Mouse (Mus musculus) adrenal gland, postnatal 36 days (tissue): ENCODE results near the gene Gm20388. TPM values are rescaled to one million over a fixed set of nuclear protein-coding genes. Genes with fewer than 3 reads are reported as not detected.
"Not testable (repeated sequence)": the region's sequence is repeated elsewhere in the genome, so short reads cannot be mapped to it uniquely, and the experiment has no call there.

Source experiments
- DNase-seq, 2 experiments: peaks; one replicate each; pipeline ENCODE4 v3.0.0; 2021; ENCODE audit warnings: mixed read lengths in 1 of 2
- total RNA-seq, 2 experiments: library from RNA; stranded (reverse); gene quantifications; 2 replicates each; pipeline ENCODE4 v1.2.3; 2021

Gene Gm20388
- total RNA-seq, 2 experiments from 2014 or later, result 2.4 to 7.4 TPM

DNA sequence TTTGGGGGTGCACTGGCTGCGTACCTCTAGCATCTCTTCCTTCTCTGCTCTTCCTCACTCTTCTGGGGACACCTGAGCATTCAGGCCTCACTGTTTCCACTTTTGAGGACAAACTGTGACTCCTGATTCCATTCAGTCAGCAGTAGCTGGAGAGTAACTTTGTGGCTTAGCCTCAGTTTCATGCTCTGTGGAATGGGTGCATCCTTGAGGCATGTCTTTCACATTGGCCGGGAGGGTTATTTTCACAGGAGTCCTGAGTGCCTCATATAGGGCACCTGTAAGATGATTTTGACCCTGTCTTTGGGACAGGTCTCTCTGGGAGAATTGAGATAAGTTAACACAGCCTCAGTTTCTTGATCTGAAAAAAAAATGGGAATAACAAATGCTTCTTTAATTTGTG lies 1212.5 kb downstream of the Gm20388 start:
- no peak for DNase-seq

GRCm38 (mm10) chr8:121124547-121125239 lies 1214.1 kb downstream of the Gm20388 start:
- no peak for DNase-seq

- DNase-seq, result peak; percentile 82 to 84
Observed at GRCm38 (mm10) chr8:121125311-121125876, 1214.8 kb downstream of the Gm20388 start.

GRCm38 (mm10) chr8:121126191-121126590 lies 1215.5 kb downstream of the Gm20388 start:
- no peak for DNase-seq

DNA sequence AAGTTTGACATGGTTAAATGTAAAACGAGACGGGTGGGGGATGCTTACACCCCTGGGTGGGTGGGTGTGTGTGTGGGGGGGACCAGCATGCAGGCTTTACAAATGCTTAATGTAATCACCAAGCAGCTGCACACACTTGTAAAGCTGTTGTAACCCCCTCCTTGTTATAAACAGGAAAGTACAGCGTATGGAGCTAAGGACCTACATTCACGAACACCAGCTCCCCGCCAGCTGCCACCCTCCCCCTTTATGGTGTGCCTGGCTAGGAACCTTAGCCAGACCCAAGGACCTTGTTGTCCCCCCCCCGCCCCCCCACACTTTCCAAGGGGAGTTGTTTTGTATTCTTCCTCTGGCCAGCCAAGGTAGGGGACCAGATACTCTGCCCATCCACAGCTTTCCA lies 1216.1 kb downstream of the Gm20388 start:
- DNase-seq, result no peak

DNA sequence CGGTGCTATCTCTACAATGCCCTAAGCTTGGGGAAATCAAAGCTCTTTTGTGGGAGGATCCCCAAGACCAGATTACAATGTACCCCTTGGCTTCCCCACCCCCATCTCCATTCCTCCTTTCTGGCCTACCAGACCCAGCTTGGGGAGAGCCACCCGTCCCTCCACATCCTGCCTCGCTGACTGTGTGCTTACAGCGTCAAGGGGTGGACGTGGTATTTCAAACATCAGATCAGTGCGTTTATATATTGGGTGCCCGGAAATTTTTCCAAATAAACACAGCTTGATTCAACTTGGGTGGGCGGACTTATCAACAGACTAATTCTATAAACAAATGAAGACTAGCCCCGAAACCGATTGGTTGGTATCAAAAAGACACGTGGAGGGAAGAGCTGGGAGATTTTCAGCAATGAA lies 1216.7 kb downstream of the Gm20388 start:
- no peak for DNase-seq

- no peak for DNase-seq
Observed at GRCm38 (mm10) chr8:121127756-121128375, 1217.2 kb downstream of the Gm20388 start, which contains the start of gene Foxl1. TSS of gene Foxl1 (plus strand) at chr8:121127940.

GRCm38 (mm10) chr8:121128531-121129264 lies 1218.1 kb downstream of the Gm20388 start:
- DNase-seq, result no peak

DNA sequence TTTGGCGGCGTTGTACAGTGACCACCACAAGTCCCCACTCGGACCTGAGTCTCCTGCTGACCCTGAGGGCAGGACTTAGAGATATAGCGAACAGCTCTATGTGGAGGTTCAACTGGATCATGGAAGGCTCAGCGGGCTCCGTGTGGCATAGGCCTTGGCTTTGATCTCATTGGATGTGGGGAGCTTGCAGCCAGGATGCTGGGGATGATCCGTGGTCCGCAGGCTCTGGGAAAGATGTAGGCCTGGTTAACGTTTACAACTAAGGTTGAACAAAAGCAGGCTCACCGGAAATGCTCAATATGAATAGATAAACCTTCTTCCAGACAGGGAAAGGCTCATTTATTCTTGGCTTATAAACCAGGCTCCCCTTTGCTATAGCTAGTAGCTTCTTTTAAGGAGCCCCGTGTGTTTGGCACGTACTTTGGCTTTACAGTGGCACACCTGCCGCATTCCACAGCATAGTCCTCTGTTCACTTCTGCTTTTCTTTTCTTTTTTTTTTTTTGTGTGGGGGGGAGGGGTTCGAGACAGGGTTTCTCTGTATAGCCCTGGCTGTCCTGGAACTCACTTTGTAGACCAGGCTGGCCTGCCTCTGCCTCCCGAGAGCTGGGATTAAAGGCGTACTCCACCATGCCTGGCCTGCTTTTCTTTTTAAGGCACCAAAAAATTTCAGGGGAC lies 1218.8 kb downstream of the Gm20388 start:
- DNase-seq, result no peak

DNA sequence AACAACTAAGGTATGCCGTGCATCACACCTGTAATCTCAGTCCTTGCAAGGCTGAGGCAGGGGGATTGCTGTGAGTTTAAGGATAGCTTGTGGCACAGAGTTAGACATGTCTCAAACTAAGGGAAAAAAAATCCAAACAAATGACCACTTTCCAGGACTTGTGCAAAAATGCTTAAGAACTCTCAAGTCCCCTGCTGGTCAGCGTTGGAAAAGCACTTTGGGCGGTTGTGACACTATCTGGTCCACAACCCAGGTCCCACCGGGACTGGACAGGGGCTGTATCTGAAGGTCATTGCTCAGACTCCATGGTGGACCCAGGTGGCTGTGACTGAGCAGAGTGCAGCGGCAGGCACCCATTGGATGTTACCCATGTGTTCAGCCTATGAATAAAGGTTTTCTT lies 1219.9 kb downstream of the Gm20388 start:
- no peak for DNase-seq

- DNase-seq, result no peak
Observed at GRCm38 (mm10) chr8:121132961-121133513, 1222.4 kb downstream of the Gm20388 start.

DNA sequence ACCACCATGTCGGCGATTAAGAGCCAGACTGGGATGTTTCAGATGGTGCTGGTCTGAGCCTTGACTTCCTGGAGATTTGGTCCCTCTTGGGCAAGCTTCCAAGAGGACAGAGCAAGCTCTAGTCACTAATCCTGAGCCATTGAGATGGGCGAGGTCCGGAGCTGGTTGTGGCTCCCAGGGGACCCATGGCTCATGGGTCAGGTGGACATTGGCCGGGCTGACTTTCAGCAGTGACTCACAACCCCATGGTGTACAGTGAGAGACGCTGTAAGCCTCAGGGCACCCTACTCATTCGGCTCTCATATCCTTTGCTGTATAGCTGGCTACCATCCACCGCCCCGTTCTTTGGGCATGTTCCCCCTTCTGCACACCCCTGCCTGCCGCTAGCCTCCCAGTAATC lies 1223.5 kb downstream of the Gm20388 start:
- no peak for DNase-seq

- DNase-seq, result no peak
Observed at GRCm38 (mm10) chr8:121134512-121134911, 1223.9 kb downstream of the Gm20388 start.

GRCm38 (mm10) chr8:121136856-121137255 lies 1226.2 kb downstream of the Gm20388 start:
- no peak for DNase-seq

- not testable (repeated sequence) for DNase-seq
Observed at GRCm38 (mm10) chr8:121145457-121146134, 1235.0 kb downstream of the Gm20388 start.

GRCm38 (mm10) chr8:121148573-121149083 lies 1238.0 kb downstream of the Gm20388 start:
- DNase-seq, result no peak

DNA sequence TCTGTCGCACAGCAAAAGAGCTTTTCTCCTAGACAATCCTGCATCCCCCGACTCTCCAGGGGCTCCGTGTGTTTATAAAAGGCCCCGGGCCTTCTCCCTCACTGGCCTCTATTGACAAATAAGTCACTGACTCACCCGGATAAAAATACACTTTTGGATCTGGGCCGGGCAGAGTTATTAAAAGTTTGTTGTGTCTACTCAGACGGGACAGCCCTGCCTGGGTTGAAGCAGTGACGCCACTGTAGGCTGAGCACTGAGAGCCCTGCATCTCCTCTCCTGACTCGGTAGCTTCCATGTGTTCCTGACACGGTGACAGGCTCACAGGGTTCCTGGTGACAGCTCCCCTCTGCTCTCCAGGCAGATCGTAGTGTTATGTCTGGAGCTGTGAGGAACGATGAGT lies 1241.8 kb downstream of the Gm20388 start:
- no peak for DNase-seq

DNA sequence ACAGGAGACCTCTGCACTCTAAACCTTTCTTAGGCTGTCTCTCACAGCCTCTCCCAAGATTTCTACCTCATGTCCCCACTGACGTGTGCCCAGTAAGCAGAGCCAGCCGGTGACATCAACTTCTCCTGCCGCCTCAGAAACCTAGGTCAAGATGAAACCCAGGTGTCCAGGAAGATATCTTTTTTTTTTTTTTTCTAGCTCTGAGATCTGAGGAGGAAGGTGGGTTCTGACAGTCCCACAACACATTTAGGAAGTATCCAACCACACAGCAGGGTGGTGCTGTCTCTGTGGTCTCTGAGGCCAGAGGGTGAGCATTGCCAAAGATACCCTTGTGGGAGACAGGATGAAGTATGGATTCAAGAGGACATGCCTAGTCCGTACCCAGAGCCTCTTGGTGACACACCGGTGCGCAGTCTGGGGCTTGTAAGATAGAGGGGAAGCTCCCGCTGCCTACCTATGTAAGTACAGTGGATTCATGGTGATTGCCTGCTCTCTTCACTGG lies 1246.4 kb downstream of the Gm20388 start:
- DNase-seq, result no peak

DNA sequence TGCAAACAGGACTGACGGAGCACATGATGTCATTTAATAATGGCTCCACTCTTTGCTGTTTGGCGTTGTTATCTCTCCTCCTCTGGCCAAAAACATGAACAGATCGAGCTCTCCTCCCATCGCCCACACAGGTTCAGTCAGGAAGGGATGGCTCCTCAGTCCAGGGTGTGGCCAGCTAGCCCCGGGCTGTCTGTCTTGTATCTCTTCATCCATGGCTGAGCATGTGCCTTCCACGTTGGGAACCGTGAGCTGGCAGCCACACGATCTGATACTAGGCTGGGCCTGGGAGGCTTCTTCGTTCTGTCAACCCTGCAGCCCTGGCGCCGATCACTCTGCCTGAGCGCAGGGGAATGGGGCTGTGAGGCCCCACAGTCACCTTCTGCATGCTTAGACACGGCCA lies 1248.2 kb downstream of the Gm20388 start:
- no peak for DNase-seq

DNA sequence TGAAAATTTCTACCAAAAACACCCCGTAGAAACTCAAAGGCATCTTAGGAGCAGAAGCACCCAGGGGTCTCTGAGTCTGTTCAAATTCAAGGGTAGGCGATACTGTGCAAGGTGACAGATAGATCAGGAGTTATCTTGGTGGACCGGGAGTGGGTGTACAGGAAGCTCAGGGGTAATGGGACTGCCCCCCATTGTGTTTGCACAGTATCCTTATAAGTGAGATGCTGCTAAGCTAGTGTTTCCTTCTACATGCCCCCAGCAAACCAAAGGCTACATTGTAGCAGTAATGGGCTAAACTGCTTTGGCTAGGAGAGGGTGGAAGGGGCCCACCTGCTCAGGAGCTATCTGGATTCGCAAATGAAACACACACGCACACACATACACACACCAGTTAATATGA lies 1250.8 kb downstream of the Gm20388 start:
- DNase-seq, result no peak

DNA sequence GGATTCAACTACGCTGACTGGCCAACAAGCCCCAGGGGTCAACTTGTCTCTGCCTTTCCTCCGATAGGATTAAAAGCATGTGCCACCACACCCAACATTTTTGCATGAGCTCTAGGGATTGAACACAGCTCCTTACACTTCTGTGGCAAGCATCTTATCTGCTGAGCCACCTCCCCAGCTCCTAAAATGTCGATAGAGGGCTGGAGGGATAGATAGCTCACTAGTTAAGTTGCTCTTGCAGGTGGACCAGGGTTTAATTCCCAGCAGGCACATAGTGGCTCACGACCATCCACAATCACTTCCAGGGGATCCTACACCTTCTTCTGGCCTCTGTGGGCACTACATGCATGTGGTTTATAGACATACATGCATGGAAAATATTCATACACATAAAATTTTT lies 1251.8 kb downstream of the Gm20388 start:
- DNase-seq, result no peak
